Mouse (Mus musculus): Measurements from ENCODE around the gene Cdk19. TPM values are rescaled to one million over a fixed set of nuclear protein-coding genes. Genes with fewer than 3 reads are reported as not detected.

Gene Cdk19
- polyA plus RNA-seq, 1 experiment from 2014 or later, result 9.5 TPM

DNA sequence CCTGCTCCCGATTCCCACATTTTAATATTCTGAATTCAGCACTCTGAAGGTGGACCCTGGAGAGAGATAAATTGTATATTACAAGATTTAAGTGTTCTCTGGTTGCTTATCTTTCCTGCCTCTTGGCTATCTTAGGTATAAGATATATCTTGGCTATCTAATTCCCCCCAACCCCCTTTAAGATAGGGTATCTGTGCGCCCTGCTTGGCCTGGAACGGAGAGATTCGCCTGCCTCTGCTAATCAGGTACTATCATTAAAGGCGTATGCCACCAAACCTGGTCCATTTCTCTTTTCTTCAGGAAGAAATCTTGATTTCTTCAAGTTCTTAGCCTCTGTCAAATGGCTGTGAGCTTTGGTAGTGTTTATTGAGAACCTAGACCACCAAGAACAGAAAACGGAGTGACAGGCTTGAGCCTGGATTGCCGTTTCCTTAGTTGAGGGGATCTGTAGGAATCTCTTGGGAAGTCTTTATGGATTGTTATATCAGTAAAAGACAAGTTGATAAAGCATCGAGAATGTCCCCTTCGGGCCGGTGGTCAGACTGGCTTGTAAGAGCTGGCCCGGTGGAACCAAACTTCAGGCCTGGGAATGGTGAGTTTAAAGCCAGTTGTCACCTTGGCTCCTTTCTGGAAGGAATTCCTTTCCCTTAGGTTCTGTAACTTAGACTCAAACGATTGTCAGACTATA lies 11.0 kb downstream of the Cdk19 start:
- no peaks in the 10 kb centered on the region for H3K9me3 ChIP-seq (replicated peaks)
- ATAC-seq (ENCODE audit: insufficient number of reproducible peaks, low FRiP score), result no peak
- H3K27me3 ChIP-seq (replicated peaks), result no peaks in the 10 kb centered on the region
- H3K9ac ChIP-seq, result peak overlapping the region; percentile 83
- H3K36me3 ChIP-seq, result no peaks in the 10 kb centered on the region
- WGBS, result 36% methylated on average over 12 of the region's 12 CpGs
- peaks cover 14% of the 10 kb centered on the region for H3K4me1 ChIP-seq (replicated peaks)
- H3K4me3 ChIP-seq, result peak overlapping the region; percentile 75
- no peak overlapping the region for H3K27ac ChIP-seq (ENCODE audit: poor library complexity, severe bottlenecking)
- peak overlapping the region; percentile 72 for H3K4me2 ChIP-seq

DNA sequence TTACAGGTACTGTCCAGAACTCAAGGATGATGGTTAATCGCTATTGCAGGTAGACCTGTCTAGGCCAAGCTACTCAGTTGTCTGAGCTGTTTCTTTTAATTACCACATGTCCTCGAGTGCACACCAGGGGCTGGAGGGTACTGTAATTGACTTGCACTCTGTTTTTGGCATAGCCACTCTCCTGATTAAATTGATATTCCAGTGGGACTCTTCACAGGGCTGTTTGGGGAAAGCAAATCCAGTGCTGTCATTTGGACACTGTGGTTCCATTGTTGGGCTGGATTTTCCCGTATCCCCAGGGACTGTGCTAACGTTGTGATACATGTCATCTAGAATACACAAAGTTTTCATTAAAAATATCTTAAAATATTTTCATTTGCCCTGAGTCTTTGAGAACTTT lies 11.8 kb downstream of the Cdk19 start:
- WGBS, result 84% methylated on average over 4 of the region's 4 CpGs
- no peak overlapping the region for H3K4me2 ChIP-seq

DNA sequence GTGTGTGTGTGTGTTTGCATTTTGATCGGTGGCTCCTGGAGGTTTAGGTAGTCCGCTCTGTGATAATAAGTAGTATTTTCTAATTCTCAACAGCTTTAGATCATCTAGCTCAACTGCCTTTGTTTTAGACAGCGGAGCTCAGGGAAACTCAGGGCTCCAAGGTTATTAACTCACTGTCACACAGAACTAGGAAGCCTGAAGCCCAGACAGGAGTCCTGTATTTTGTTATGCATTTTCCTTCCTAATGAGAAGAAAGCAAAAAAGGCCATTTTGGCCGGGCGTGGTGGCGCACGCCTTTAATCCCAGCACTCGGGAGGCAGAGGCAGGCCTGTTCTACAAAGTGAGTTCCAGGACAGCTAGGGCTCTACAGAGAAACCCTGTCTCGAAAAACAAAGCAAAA lies 14.7 kb downstream of the Cdk19 start:
- WGBS, result 91% methylated on average over 9 of the region's 9 CpGs
- no peak overlapping the region for H3K4me3 ChIP-seq
- ATAC-seq (ENCODE audit: insufficient number of reproducible peaks, low FRiP score), result no peak
- H3K27ac ChIP-seq (ENCODE audit: poor library complexity, severe bottlenecking), result no peak overlapping the region
- no peaks in the 10 kb centered on the region for H3K36me3 ChIP-seq
- H3K27me3 ChIP-seq (replicated peaks), result no peaks in the 10 kb centered on the region
- no peak overlapping the region for H3K4me2 ChIP-seq
- peaks cover 17% of the 10 kb centered on the region for H3K4me1 ChIP-seq (replicated peaks)
- no peak overlapping the region for H3K9ac ChIP-seq
- no peaks in the 10 kb centered on the region for H3K9me3 ChIP-seq (replicated peaks)

More for the DNA sequence above, 11.8 kb downstream of the Cdk19 start:
- no peak for ATAC-seq (ENCODE audit: insufficient number of reproducible peaks, low FRiP score)
- Histone ChIP-seq H3K4me1 (replicated peaks) (peaks cover 17% of the 10 kb centered on the region), H3K27me3 (replicated peaks) (no peaks in the 10 kb centered on the region), H3K9ac (no peak overlapping the region), H3K36me3 (no peaks in the 10 kb centered on the region), H3K9me3 (replicated peaks) (no peaks in the 10 kb centered on the region), H3K27ac (ENCODE audit: poor library complexity, severe bottlenecking) (no peak overlapping the region), H3K4me3 (no peak overlapping the region)

DNA sequence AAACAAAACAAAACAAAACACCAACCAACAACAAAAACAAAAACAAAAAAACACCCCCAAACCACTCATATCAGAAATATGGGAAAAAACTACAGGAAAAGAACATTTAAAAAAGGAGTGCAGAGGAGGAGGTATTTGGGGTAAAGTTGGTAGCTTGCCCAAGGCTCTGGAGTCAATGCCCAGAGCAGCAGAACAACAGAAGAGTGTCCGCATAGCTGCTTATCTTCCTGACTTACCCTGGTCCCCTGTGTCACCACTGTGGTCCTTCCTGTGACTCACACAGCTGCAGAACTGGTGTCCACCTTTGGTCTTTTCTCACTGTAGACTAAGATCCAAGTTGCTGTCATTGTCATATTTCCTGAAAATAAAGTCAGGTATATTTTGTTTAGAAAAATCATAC lies 15.2 kb downstream of the Cdk19 start:
- H3K27me3 ChIP-seq (replicated peaks), result no peaks in the 10 kb centered on the region
- no peak overlapping the region for H3K4me2 ChIP-seq
- no peak overlapping the region for H3K9ac ChIP-seq
- WGBS, result 46% methylated on average over 1 of the region's 1 CpGs
- no peak overlapping the region for H3K4me3 ChIP-seq
- no peaks in the 10 kb centered on the region for H3K9me3 ChIP-seq (replicated peaks)
- H3K36me3 ChIP-seq, result no peaks in the 10 kb centered on the region
- H3K27ac ChIP-seq (ENCODE audit: poor library complexity, severe bottlenecking), result no peak overlapping the region
- no peak for ATAC-seq (ENCODE audit: insufficient number of reproducible peaks, low FRiP score)
- H3K4me1 ChIP-seq (replicated peaks), result peaks cover 17% of the 10 kb centered on the region

DNA sequence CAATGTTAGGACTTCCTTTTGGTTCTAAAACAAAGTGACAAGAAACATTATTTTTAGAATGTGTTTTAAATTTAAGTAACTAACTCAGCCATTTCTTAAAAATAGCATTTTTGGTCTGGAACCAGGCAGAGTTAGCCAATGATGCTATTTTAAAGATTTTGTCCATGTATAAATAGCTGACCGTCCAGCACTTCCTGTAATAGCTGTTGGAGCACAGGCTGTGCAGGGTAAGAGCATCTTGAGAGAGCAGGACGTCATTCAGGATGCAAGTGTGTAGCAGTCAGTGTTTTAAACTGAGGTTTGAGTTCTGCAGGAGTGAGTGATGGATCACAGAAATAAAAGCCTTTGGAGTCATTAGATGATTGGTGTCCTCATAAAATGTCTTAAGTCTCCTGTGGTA lies 18.8 kb downstream of the Cdk19 start:
- no peak overlapping the region for H3K4me2 ChIP-seq
- no peak for ATAC-seq (ENCODE audit: insufficient number of reproducible peaks, low FRiP score)
- H3K36me3 ChIP-seq, result no peaks in the 10 kb centered on the region
- 38% methylated on average over 2 of the region's 2 CpGs for WGBS
- no peak overlapping the region for H3K9ac ChIP-seq
- H3K9me3 ChIP-seq (replicated peaks), result no peaks in the 10 kb centered on the region
- H3K4me3 ChIP-seq, result no peak overlapping the region
- H3K27ac ChIP-seq (ENCODE audit: poor library complexity, severe bottlenecking), result no peak overlapping the region
- peaks cover 17% of the 10 kb centered on the region for H3K4me1 ChIP-seq (replicated peaks)
- H3K27me3 ChIP-seq (replicated peaks), result no peaks in the 10 kb centered on the region

DNA sequence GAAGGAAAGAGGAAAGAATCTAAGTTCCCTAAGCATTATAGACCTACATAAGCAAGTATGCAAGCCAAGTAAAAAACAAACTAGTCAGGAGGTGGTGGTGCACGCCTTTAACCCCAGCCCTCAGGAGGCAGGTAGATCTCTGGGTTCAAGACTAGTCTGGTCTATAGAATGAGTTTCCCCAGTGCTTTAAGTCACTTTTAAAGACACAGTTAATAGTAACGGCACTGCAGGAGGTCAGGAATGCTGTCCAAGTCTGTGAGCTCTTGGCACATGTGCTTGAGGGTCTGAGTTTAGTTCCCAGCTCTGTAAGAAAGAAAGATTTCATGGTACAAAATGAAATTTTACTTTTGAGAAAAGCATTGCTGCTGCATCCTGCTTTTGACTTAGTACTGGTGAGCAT lies 19.8 kb downstream of the Cdk19 start:
- H3K9me3 ChIP-seq (replicated peaks), result no peaks in the 10 kb centered on the region
- no peak overlapping the region for H3K9ac ChIP-seq
- no peak overlapping the region for H3K4me2 ChIP-seq
- H3K4me1 ChIP-seq (replicated peaks), result peaks cover 19% of the 10 kb centered on the region
- H3K36me3 ChIP-seq, result no peaks in the 10 kb centered on the region
- no peak overlapping the region for H3K4me3 ChIP-seq
- WGBS, result 71% methylated on average over 2 of the region's 2 CpGs
- no peak for ATAC-seq (ENCODE audit: insufficient number of reproducible peaks, low FRiP score)
- H3K27ac ChIP-seq (ENCODE audit: poor library complexity, severe bottlenecking), result no peak overlapping the region
- H3K27me3 ChIP-seq (replicated peaks), result no peaks in the 10 kb centered on the region

DNA sequence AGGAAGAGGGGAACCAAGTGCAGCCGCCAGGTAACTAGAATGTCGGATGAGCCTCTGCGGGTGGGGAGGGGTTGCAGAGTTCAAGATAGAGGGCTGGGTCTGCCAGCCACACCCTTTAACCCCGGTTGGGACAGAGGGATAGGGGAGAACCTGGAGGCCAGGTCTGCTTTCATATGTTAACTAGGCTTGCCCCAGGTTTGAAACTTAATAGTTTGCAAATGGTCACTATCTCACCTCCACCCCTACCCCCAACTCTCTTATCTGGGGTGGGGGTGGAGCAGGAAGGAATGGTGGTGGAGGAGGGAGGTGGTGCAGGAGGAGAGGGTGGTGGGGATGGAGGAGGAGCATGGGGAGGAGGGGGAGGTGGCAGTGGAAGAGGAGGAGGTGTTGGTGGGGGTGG lies 23.6 kb downstream of the Cdk19 start:
- no peaks in the 10 kb centered on the region for H3K36me3 ChIP-seq
- no peak for ATAC-seq (ENCODE audit: insufficient number of reproducible peaks, low FRiP score)
- H3K4me2 ChIP-seq, result no peak overlapping the region
- H3K4me3 ChIP-seq, result no peak overlapping the region
- peaks cover 13% of the 10 kb centered on the region for H3K4me1 ChIP-seq (replicated peaks)
- no peak overlapping the region for H3K27ac ChIP-seq (ENCODE audit: poor library complexity, severe bottlenecking)
- no peaks in the 10 kb centered on the region for H3K9me3 ChIP-seq (replicated peaks)
- H3K27me3 ChIP-seq (replicated peaks), result no peaks in the 10 kb centered on the region
- 12% methylated on average over 4 of the region's 4 CpGs for WGBS
- no peak overlapping the region for H3K9ac ChIP-seq

DNA sequence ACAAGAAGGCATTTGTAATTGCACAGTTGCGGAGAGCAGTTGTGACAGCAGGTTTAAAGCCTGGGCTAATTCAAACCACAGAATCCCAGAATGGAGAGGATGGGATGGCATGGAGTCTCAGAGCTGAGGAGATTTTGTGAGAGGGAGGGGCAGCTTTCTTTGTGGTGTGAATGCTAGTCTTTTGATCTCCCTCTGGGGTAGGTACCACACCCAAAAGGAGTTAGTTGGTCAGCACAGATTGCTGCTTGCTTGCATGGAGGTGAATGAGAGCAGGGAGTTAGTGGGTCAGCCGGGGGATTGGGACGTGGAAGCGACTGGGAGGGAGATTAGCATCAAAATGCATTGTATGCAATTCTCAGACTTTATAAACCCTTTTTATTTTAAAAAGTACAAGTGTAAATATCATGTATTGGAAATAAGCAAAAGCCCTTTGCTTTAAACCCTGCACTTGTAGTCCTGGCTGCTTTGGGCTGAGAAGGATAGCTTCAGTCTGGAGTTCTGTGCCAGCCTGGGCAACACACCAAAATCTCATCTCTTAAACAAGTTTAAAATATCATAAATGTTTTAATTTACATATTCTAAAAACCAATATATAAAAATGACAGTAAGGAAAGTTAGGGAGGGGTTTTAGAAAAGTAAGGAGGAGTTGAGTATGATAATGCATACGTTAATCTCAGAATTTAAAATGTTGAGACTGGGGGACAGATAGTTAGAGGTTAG lies 25.4 kb downstream of the Cdk19 start:
- WGBS, result 73% methylated on average over 5 of the region's 5 CpGs
- Histone ChIP-seq H3K36me3 (no peaks in the 10 kb centered on the region), H3K4me2 (no peak overlapping the region), H3K4me1 (replicated peaks) (peaks cover 14% of the 10 kb centered on the region), H3K27ac (ENCODE audit: poor library complexity, severe bottlenecking) (no peak overlapping the region), H3K9me3 (replicated peaks) (no peaks in the 10 kb centered on the region), H3K4me3 (no peak overlapping the region), H3K9ac (no peak overlapping the region), H3K27me3 (replicated peaks) (no peaks in the 10 kb centered on the region)
- no peak for ATAC-seq (ENCODE audit: insufficient number of reproducible peaks, low FRiP score)

DNA sequence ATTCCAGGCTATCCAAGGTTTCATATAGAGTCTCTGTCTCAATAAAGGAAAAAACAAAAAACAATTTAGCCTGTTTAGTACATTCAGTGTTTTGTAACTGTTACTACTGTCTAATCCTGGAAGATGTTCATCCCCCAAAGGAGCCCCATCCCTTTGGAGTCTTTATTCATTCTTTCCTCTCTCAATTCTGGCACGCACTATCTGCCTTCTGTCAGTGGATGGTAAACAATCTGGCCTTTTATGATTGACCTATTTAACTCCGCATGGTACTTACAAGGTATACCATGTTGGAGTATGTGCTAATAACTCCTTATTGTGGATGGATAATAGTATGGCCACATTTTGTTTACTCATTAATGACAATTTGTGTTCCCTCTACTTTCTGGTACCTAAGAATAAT lies 26.6 kb downstream of the Cdk19 start:
- no peaks in the 10 kb centered on the region for H3K36me3 ChIP-seq
- no peaks in the 10 kb centered on the region for H3K27me3 ChIP-seq (replicated peaks)
- no peaks in the 10 kb centered on the region for H3K9me3 ChIP-seq (replicated peaks)
- H3K4me2 ChIP-seq, result no peak overlapping the region
- ATAC-seq (ENCODE audit: insufficient number of reproducible peaks, low FRiP score), result no peak
- H3K4me1 ChIP-seq (replicated peaks), result peaks cover 13% of the 10 kb centered on the region
- no peak overlapping the region for H3K9ac ChIP-seq
- H3K4me3 ChIP-seq, result no peak overlapping the region
- no peak overlapping the region for H3K27ac ChIP-seq (ENCODE audit: poor library complexity, severe bottlenecking)
- WGBS, result 90% methylated on average over 2 of the region's 2 CpGs

DNA sequence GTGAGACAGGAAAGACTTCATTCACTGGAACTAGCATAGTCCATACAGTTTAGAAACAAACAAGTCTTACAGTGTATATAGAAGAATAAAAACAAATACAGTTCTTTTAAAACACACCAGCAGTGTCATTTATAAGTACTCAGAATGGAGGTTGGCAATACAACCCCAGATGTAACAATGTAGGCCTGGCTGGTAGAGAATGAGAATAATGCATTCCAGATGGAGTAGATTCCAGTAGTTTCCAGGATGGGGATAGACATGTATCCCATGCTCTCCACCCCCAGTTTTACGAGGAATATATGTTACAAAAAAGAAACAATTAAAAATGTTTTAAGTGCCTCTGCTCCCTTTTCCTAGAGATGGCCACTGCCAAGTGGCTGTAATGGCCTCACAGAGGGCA lies 29.2 kb downstream of the Cdk19 start:
- Histone ChIP-seq H3K27ac (ENCODE audit: poor library complexity, severe bottlenecking) (no peak overlapping the region), H3K4me1 (replicated peaks) (peaks cover 8% of the 10 kb centered on the region)
- 69% methylated on average over 1 of the region's 1 CpGs for WGBS

DNA sequence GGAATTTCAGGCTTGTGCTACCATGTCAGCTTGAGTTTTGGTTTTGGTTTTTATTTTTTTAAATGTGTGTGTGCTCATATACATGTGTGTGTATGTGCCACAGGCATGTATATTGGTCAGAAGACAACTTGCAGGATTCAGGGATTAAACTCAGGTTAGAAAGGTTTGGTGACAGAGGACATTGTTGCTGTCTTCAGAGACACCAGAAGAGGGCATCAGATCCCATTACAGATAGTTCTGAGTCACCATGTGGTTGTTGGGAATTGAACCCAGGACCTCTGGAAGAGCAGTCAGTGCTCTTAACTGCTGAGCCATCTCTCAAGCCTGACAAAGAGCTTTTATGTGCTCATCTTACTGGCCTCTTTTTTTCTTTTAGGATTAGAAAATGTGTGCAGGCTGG lies 30.8 kb downstream of the Cdk19 start:
- no peak overlapping the region for H3K27ac ChIP-seq (ENCODE audit: poor library complexity, severe bottlenecking)
- no peak overlapping the region for H3K4me3 ChIP-seq
- H3K4me2 ChIP-seq, result no peak overlapping the region
- no peaks in the 10 kb centered on the region for H3K9me3 ChIP-seq (replicated peaks)
- ATAC-seq (ENCODE audit: insufficient number of reproducible peaks, low FRiP score), result no peak
- H3K4me1 ChIP-seq (replicated peaks), result peaks cover 14% of the 10 kb centered on the region
- H3K9ac ChIP-seq, result no peak overlapping the region
- H3K36me3 ChIP-seq, result no peaks in the 10 kb centered on the region
- no peaks in the 10 kb centered on the region for H3K27me3 ChIP-seq (replicated peaks)

More for the DNA sequence above, 29.2 kb downstream of the Cdk19 start:
- no peak for ATAC-seq (ENCODE audit: insufficient number of reproducible peaks, low FRiP score)
- H3K4me2 ChIP-seq, result no peak overlapping the region
- H3K9me3 ChIP-seq (replicated peaks), result no peaks in the 10 kb centered on the region
- H3K36me3 ChIP-seq, result no peaks in the 10 kb centered on the region
- H3K4me3 ChIP-seq, result no peak overlapping the region
- H3K27me3 ChIP-seq (replicated peaks), result no peaks in the 10 kb centered on the region
- H3K9ac ChIP-seq, result no peak overlapping the region

Measured in heart, embryonic 12.5 days (tissue).